Mouse (Mus musculus) pancreas, adult 10 weeks (tissue): ENCODE data around the gene 9230113P08Rik. TPM values are rescaled to one million over a fixed set of nuclear protein-coding genes. Genes with fewer than 3 reads are reported as not detected.

ENCODE experiments used
- polyA plus RNA-seq: library from polyadenylated mRNA; stranded (reverse); fragments of 350-450 nt; fragmentation: Illumina TruSeq; extraction: RNeasy Lipid Tissue Mini Kit (QIAGEN cat#74804); gene quantifications from one replicate; pipeline ENCODE4 v1.2.3, GENCODE M21; 2015; ENCODE audit warnings: low read depth, low replicate concordance; ENCODE audit not compliant: insufficient read depth

The 9230113P08Rik gene
- not detected for polyA plus RNA-seq

GRCm38 (mm10) chr9:35908123-35908522 is at the start of gene 9230113P08Rik:
Gene 9230113P08Rik, plus strand, starts transcription at chr9:35908423.

Other genes starting within 250 kb of the 9230113P08Rik start
- gene Pate1, start 221.0 kb upstream of the 9230113P08Rik start, polyA plus RNA-seq: not detected
- not detected for gene Gm17677, start 167.4 kb upstream of the 9230113P08Rik start, polyA plus RNA-seq
- gene Gm17727, start 130.3 kb upstream of the 9230113P08Rik start, polyA plus RNA-seq: not detected
- gene Gm27235, start 118.3 kb upstream of the 9230113P08Rik start, polyA plus RNA-seq: not detected
- not detected for gene D730048I06Rik, start 118.3 kb upstream of the 9230113P08Rik start, polyA plus RNA-seq
- not detected for gene 9230110F15Rik, start 64.3 kb upstream of the 9230113P08Rik start, polyA plus RNA-seq
- gene Gm5916, start 220.4 kb downstream of the 9230113P08Rik start, polyA plus RNA-seq: not detected